Comparison of ENCODE assay signal across 9 mouse cellular contexts in the genomic region with DNA sequence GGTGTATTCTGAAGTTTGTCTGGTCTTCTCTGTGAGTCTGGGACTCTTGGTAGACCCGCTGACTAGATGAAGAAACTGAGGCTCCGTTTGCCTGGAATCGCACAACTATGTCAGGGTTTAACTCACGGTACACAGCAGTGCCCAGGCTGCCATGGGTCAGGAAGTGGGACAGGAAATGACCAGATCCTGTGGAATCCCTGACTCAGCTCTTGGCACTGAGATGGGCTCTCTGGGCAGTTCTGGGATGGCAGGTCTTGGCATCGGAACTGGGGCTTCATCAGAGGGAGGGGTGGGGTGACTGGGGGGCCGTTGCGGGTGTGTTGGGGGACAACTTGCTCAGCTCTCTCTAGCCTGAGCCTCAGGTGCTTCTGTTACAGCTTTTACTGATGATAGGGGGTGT. TPM values are rescaled to one million over a fixed set of nuclear protein-coding genes. Genes with fewer than 3 reads are reported as not detected.
A peak's percentile ranks its signal among the peaks of the same experiment; 100 is the strongest.
DNase-seq lines count a peak whose midpoint lies in the region; ATAC-seq and TF ChIP-seq lines count a peak whose summit lies in the region.
"Had no signal": no experiment of that assay in that cellular context is flagged by ENCODE, and none has a peak within 500 bp of the region (broad histone marks: within the 10 kb centered on the region; RNA-seq: fewer than 3 reads in every experiment).

No protein-coding gene starts in this region.

- no peak for TF ChIP-seq CTCF in stomach, postnatal 0 days (IDR thresholded peaks at IDR 0.05; ENCODE audit: low read depth)

- peak; percentile 54 for DNase-seq in urinary bladder, postnatal 14 days (ENCODE audit: low spot score)
- no peak for DNase-seq in urinary bladder, postnatal 4 days (ENCODE audit: low spot score in 2 of 2)
- peak; percentile 47 for DNase-seq in heart, adult 8-10 months (ENCODE audit: low spot score)
- peak; percentile 76 for DNase-seq in kidney, postnatal 10 days
- DNase-seq in stomach, postnatal 0 days (ENCODE audit: low spot score): no peak
- DNase-seq in cerebellum, adult 9-10 months: no peak
- no peak for DNase-seq in spleen, postnatal 4 days (ENCODE audit: low spot score in 2 of 2)
- no peak for DNase-seq in midbrain, embryonic 14.5 days

- H3K9ac ChIP-seq in stomach, postnatal 0 days (ENCODE audit: low read length): no peak overlapping the region
- no peak overlapping the region for H3K9ac ChIP-seq in midbrain, embryonic 14.5 days (replicated peaks; ENCODE audit: low read length)

- TF ChIP-seq EP300 in stomach, postnatal 0 days (optimal IDR thresholded peaks at IDR 0.05): no peak

- 60% methylated on average over 7 of the region's 7 CpGs for WGBS in stomach, postnatal 0 days
- WGBS in midbrain, embryonic 14.5 days: 79% methylated on average over 7 of the region's 7 CpGs

- no peak overlapping the region for H3K4me3 ChIP-seq in stomach, postnatal 0 days (ENCODE audit: low read depth, low read length)
- no peak overlapping the region for H3K4me3 ChIP-seq in midbrain, embryonic 14.5 days (replicated peaks; ENCODE audit: low read depth, low read length)

- peaks cover 24% of the 10 kb centered on the region for H3K4me1 ChIP-seq in stomach, postnatal 0 days (replicated peaks; ENCODE audit: control insufficient read depth, insufficient read depth)
- peaks cover 42% of the 10 kb centered on the region for H3K4me1 ChIP-seq in midbrain, embryonic 14.5 days (ENCODE audit: control insufficient read depth, insufficient read depth, low read length)

- 0 out of 2 replicates have a peak overlapping the region, but pooled peaks have one; percentile 30 for H3K27ac ChIP-seq in stomach, postnatal 0 days (replicated peaks)
- no peak overlapping the region for H3K27ac ChIP-seq in midbrain, embryonic 14.5 days (replicated peaks; ENCODE audit: low read depth, low read length)

- no peak for ATAC-seq in stomach, postnatal 0 days (ENCODE audit: low FRiP score, low TSS enrichment)
- no peak for ATAC-seq in midbrain, embryonic 14.5 days (ENCODE audit: low FRiP score, low TSS enrichment)
- ATAC-seq: forebrain, embryonic 14.5 days had no signal

- no peaks in the 10 kb centered on the region for H3K9me3 ChIP-seq in stomach, postnatal 0 days (ENCODE audit: control insufficient read depth, low read length)
- H3K9me3 ChIP-seq in midbrain, embryonic 14.5 days (ENCODE audit: control insufficient read depth, low read length): no peaks in the 10 kb centered on the region

- H3K4me2 ChIP-seq in stomach, postnatal 0 days (replicated peaks; ENCODE audit: low read depth): no peak overlapping the region
- H3K4me2 ChIP-seq in midbrain, embryonic 14.5 days (ENCODE audit: low read length): no peak overlapping the region

- H3K27me3 ChIP-seq in stomach, postnatal 0 days (ENCODE audit: control insufficient read depth, insufficient read depth, low read length): no peaks in the 10 kb centered on the region
- H3K27me3 ChIP-seq in midbrain, embryonic 14.5 days (ENCODE audit: control insufficient read depth, insufficient read depth, low read length): no peaks in the 10 kb centered on the region

- H3K36me3 ChIP-seq in stomach, postnatal 0 days (ENCODE audit: control insufficient read depth, insufficient read depth, low read length): no peaks in the 10 kb centered on the region
- H3K36me3 ChIP-seq in midbrain, embryonic 14.5 days (ENCODE audit: control insufficient read depth, insufficient read depth, low read length): no peaks in the 10 kb centered on the region

RNA-seq across cellular contexts. Expression of a gene that starts 10.0 kb away (rescaled TPM):
- total RNA-seq in heart, adult 8-10 months (2022): 1 to 10 TPM; 4.6 to 7.1 (median 5.2) TPM
- 3.9 and 4.9 TPM in 2 replicates for polyA plus RNA-seq in stomach, postnatal 0 days (2015; fragmentation: Nextera tagmentation; extraction: Ambion mirVana)
- polyA plus RNA-seq in midbrain, embryonic 14.5 days (2014; fragmentation: Nextera tagmentation; extraction: Ambion mirVana): 1.2 and 1.7 TPM in 2 replicates

RNA-seq across cellular contexts. Expression of a gene that starts 56.9 kb away (rescaled TPM):
- 1 to 10 TPM; 2.4 to 5.5 (median 4.1) TPM for total RNA-seq in heart, adult 8-10 months (2022)
- polyA plus RNA-seq in stomach, postnatal 0 days (2015; fragmentation: Nextera tagmentation; extraction: Ambion mirVana): 3.4 and 3.6 TPM in 2 replicates
- 26.7 and 37.2 TPM in 2 replicates for polyA plus RNA-seq in midbrain, embryonic 14.5 days (2014; fragmentation: Nextera tagmentation; extraction: Ambion mirVana)

Comparison
In these comparisons a context has a peak if more than half of its experiments do, and no peak if none do; other contexts are left out.
1. DNase-seq: peak in urinary bladder, postnatal 14 days (single experiment), heart, adult 8-10 months (single experiment) and kidney, postnatal 10 days (single experiment); none in urinary bladder, postnatal 4 days (0 of 2), stomach, postnatal 0 days (single experiment), cerebellum, adult 9-10 months (single experiment), spleen, postnatal 4 days (0 of 2) and midbrain, embryonic 14.5 days (single experiment).